Mouse (Mus musculus) C2C12 (cell line): ENCODE measurements around the gene Fkbp11. TPM values are rescaled to one million over a fixed set of nuclear protein-coding genes. Genes with fewer than 3 reads are reported as not detected.
A peak's percentile ranks its signal among the peaks of the same experiment; 100 is the strongest.

Experiments used
- H3K27me3 ChIP-seq: one replicate; pipeline ENCODE4 v1.6.1; 2011; ENCODE audit not compliant: control insufficient read depth, insufficient read depth, insufficient read length
- H3K36me3 ChIP-seq: one replicate; pipeline ENCODE4 v1.6.1; 2011; ENCODE audit not compliant: control insufficient read depth, insufficient read depth
- H3K4me3 ChIP-seq: one replicate; pipeline ENCODE4 v1.5.1; 2011; ENCODE audit warnings: mild to moderate bottlenecking, control low read depth; ENCODE audit not compliant: poor library complexity, insufficient read depth, severe bottlenecking
- H3K79me2 ChIP-seq: one replicate; pipeline ENCODE4 v1.6.1; 2011; ENCODE audit not compliant: control insufficient read depth, insufficient read depth
- H3K79me3 ChIP-seq: one replicate; pipeline ENCODE4 v1.6.1; 2011; ENCODE audit warnings: low read depth, control low read depth
- H3ac ChIP-seq: one replicate; pipeline ENCODE3; 2011; ENCODE audit warnings: low read depth; ENCODE audit not compliant: control insufficient read depth, insufficient read length
- CEBPB ChIP-seq: IDR thresholded peaks from one replicate; pipeline ENCODE4 v1.6.1; 2011; ENCODE audit warnings: low read depth, mild to moderate bottlenecking, control low read depth, moderate library complexity
- CTCF ChIP-seq: IDR thresholded peaks from one replicate; pipeline ENCODE4 v1.5.1; 2011; ENCODE audit not compliant: control insufficient read depth, insufficient read depth, insufficient read length
- FOSL1 ChIP-seq: IDR thresholded peaks from one replicate; pipeline ENCODE4 v1.8.0; 2011; ENCODE audit warnings: mild to moderate bottlenecking, low read length; ENCODE audit not compliant: poor library complexity, insufficient read depth, severe bottlenecking
- MAX ChIP-seq: IDR thresholded peaks from one replicate; pipeline ENCODE4 v1.6.1; 2011; ENCODE audit warnings: mild to moderate bottlenecking, control low read depth
- MYOD1 ChIP-seq: IDR thresholded peaks from one replicate; pipeline ENCODE4 v1.6.1; 2011; ENCODE audit warnings: low read depth; ENCODE audit not compliant: control insufficient read depth, insufficient read length
- MYOG ChIP-seq: IDR thresholded peaks from one replicate; pipeline ENCODE4 v1.6.1; 2011; ENCODE audit not compliant: control insufficient read depth, insufficient read length; ENCODE audit errors: extremely low read depth
- USF1 ChIP-seq: IDR thresholded peaks from one replicate; pipeline ENCODE4 v1.6.1; 2011; ENCODE audit warnings: low read depth, mild to moderate bottlenecking, control low read depth, moderate library complexity
- polyA plus RNA-seq: library from polyadenylated mRNA; unstranded; fragments of >200 nt; fragmentation: generic; extraction: Trizol; gene quantifications from one replicate; pipeline ENCODE4 v1.2.1, GENCODE M21; 2012; ENCODE audit warnings: missing spikeins

The Fkbp11 gene
- polyA plus RNA-seq, 1 experiment, result 103 TPM

- Histone ChIP-seq H3K4me3 (peak within 1 kb of the TSS; percentile 100), H3K79me2 (peaks cover 52% of the 10 kb centered on the region), H3K79me3 (peaks cover 42% of the 10 kb centered on the region), H3K36me3 (peaks cover 35% of the 10 kb centered on the region), H3ac (peak within 1 kb of the TSS; percentile 91), H3K27me3 (no peaks in the 10 kb centered on the region)
- TF ChIP-seq MAX (peak; percentile 46), MYOG (no peak), CEBPB (no peak)
Measured at GRCm38 (mm10) chr15:98762670-98763529, 34.9 kb upstream of the Fkbp11 start, which contains the start of gene Arf3. Gene Arf3, minus strand, starts transcription at chr15:98763214.

- Histone ChIP-seq H3K27me3 (no peaks in the 10 kb centered on the region), H3K4me3 (peak overlapping the region; percentile 100), H3K79me2 (peaks cover 59% of the 10 kb centered on the region), H3ac (peak overlapping the region; percentile 91), H3K36me3 (peaks cover 39% of the 10 kb centered on the region), H3K79me3 (peaks cover 48% of the 10 kb centered on the region)
- TF ChIP-seq USF1, result no peak
- no peak for TF ChIP-seq CTCF
- TF ChIP-seq FOSL1, result no peak
- TF ChIP-seq CEBPB, result no peak
- TF ChIP-seq MYOG, result no peak
- TF ChIP-seq MYOD1, result peak; percentile 18
- peak; percentile 24 for TF ChIP-seq MAX
Measured at GRCm38 (mm10) chr15:98762201-98762621, 34.2 kb upstream of the Fkbp11 start.

GRCm38 (mm10) chr15:98754125-98754524 is 26.1 kb upstream of the Fkbp11 start:
- H3ac ChIP-seq, result no peak overlapping the region
- no peak overlapping the region for H3K4me3 ChIP-seq
- H3K79me3 ChIP-seq, result peaks cover 80% of the 10 kb centered on the region
- TF ChIP-seq FOSL1, result no peak
- no peak for TF ChIP-seq USF1
- no peak for TF ChIP-seq MYOG
- no peak for TF ChIP-seq MYOD1
- no peak for TF ChIP-seq CEBPB
- TF ChIP-seq CTCF, result no peak
- no peak for TF ChIP-seq MAX
- peaks cover 99% of the 10 kb centered on the region for H3K79me2 ChIP-seq
- peaks cover 61% of the 10 kb centered on the region for H3K36me3 ChIP-seq
- no peaks in the 10 kb centered on the region for H3K27me3 ChIP-seq

GRCm38 (mm10) chr15:98753021-98753423 is 25.0 kb upstream of the Fkbp11 start:
- H3K79me3 ChIP-seq, result peaks cover 78% of the 10 kb centered on the region
- no peak overlapping the region for H3ac ChIP-seq
- TF ChIP-seq MAX (no peak), MYOG (no peak), MYOD1 (no peak), FOSL1 (no peak)
- no peak overlapping the region for H3K4me3 ChIP-seq
- H3K36me3 ChIP-seq, result peaks cover 54% of the 10 kb centered on the region
- H3K79me2 ChIP-seq, result peaks cover 99% of the 10 kb centered on the region
- no peaks in the 10 kb centered on the region for H3K27me3 ChIP-seq

GRCm38 (mm10) chr15:98749093-98749492 is 21.1 kb upstream of the Fkbp11 start:
- no peak for TF ChIP-seq CEBPB
- no peak for TF ChIP-seq USF1
- no peak for TF ChIP-seq FOSL1
- TF ChIP-seq MYOD1, result no peak
- no peak for TF ChIP-seq MYOG
- no peak for TF ChIP-seq MAX
- TF ChIP-seq CTCF, result no peak
- no peak overlapping the region for H3K4me3 ChIP-seq
- H3K36me3 ChIP-seq, result peaks cover 49% of the 10 kb centered on the region
- H3K79me3 ChIP-seq, result peaks cover 81% of the 10 kb centered on the region
- H3K27me3 ChIP-seq, result no peaks in the 10 kb centered on the region
- peaks cover 99% of the 10 kb centered on the region for H3K79me2 ChIP-seq
- no peak overlapping the region for H3ac ChIP-seq

- Histone ChIP-seq H3K4me3 (no peak overlapping the region), H3K36me3 (peaks cover 53% of the 10 kb centered on the region), H3K27me3 (no peaks in the 10 kb centered on the region), H3K79me3 (peaks cover 79% of the 10 kb centered on the region), H3ac (no peak overlapping the region), H3K79me2 (peaks cover 99% of the 10 kb centered on the region)
- TF ChIP-seq CEBPB, result no peak
- no peak for TF ChIP-seq USF1
- TF ChIP-seq CTCF, result no peak
Measured at GRCm38 (mm10) chr15:98747296-98747695, 19.3 kb upstream of the Fkbp11 start.
